Mouse (Mus musculus) brain, embryonic 14.5 days (tissue): Measurements from ENCODE around the gene Ccdc183.

Experiments
- CTCF ChIP-seq: fragments of 200-500 bp; IDR thresholded peaks from 2 replicates; pipeline ENCODE4 v1.5.1; 2012; ENCODE audit warnings: inconsistent platforms, mild to moderate bottlenecking, moderate library complexity, borderline replicate concordance; ENCODE audit not compliant: insufficient read depth, insufficient read length; ENCODE audit errors: extremely low read depth
- POLR2A ChIP-seq: fragments of 200-500 bp; IDR thresholded peaks from 2 replicates; pipeline ENCODE4 v1.6.1; 2012; ENCODE audit warnings: mild to moderate bottlenecking, inconsistent platforms, borderline replicate concordance; ENCODE audit not compliant: poor library complexity, insufficient read depth, insufficient read length, severe bottlenecking; ENCODE audit errors: extremely low read depth

GRCm38 (mm10) chr2:25661245-25661970 lies 43.9 kb upstream of the Ccdc183 start:
- TF ChIP-seq CTCF (no peak), POLR2A (no peak)
